ENCODE assay signal across 11 mouse cellular contexts in genomic region chr10:128424604-128425003, GRCm38 (mm10). TPM values are rescaled to one million over a fixed set of nuclear protein-coding genes. Genes with fewer than 3 reads are reported as not detected.
DNase-seq lines count a peak whose midpoint lies in the region; ATAC-seq and TF ChIP-seq lines count a peak whose summit lies in the region.
"Had no signal": no experiment of that assay in that cellular context is flagged by ENCODE, and none has a peak within 500 bp of the region (broad histone marks: within the 10 kb centered on the region; RNA-seq: fewer than 3 reads in every experiment).

No protein-coding gene starts in this region.

- no peak for ATAC-seq in lung, postnatal 0 days
- peak; percentile 95 for ATAC-seq in inflammation-experienced regulatory T-cells, adult 6 months

- H3K27me3 ChIP-seq in lung, postnatal 0 days (replicated peaks; ENCODE audit: insufficient read depth, low read length), result no peaks in the 10 kb centered on the region
- H3K27me3 ChIP-seq: embryonic facial prominence, embryonic 12.5 days had no signal

- H3K4me2 ChIP-seq in lung, postnatal 0 days (replicated peaks; ENCODE audit: low read depth, low read length), result no peak overlapping the region
- H3K4me2 ChIP-seq: embryonic facial prominence, embryonic 12.5 days had no signal

- no peak for TF ChIP-seq EP300 in lung, postnatal 0 days (IDR thresholded peaks at IDR 0.05)

- 28% methylated on average over 7 of the region's 7 CpGs for WGBS in lung, postnatal 0 days

- peaks cover 5% of the 10 kb centered on the region; the same call in 1 of the 2 replicates for H3K36me3 ChIP-seq in lung, postnatal 0 days (ENCODE audit: insufficient read depth, low read length)

- H3K27ac ChIP-seq in lung, postnatal 0 days (ENCODE audit: low read length), result no peak overlapping the region
- H3K27ac ChIP-seq: embryonic facial prominence, embryonic 12.5 days; left cerebral cortex, adult 2 months had no signal

- no peaks in the 10 kb centered on the region for H3K4me1 ChIP-seq in lung, postnatal 0 days (ENCODE audit: insufficient read depth, low read depth, low read length)
- H3K4me1 ChIP-seq: embryonic facial prominence, embryonic 12.5 days had no signal

- no peaks in the 10 kb centered on the region for H3K9me3 ChIP-seq in lung, postnatal 0 days (ENCODE audit: low read length)
- H3K9me3 ChIP-seq: embryonic facial prominence, embryonic 12.5 days had no signal

- H3K9ac ChIP-seq in lung, postnatal 0 days (replicated peaks; ENCODE audit: low read depth), result no peak overlapping the region
- H3K9ac ChIP-seq: embryonic facial prominence, embryonic 12.5 days had no signal

- peak; percentile 18 for DNase-seq in embryo, embryonic 10 days (ENCODE audit: low spot score)
- DNase-seq in embryo, embryonic 11 days, result no peak
- peak; percentile 21 for DNase-seq in lung, postnatal 25 days (ENCODE audit: low spot score)
- DNase-seq in lung, postnatal 0 days (ENCODE audit: low spot score), result no peak
- DNase-seq in thymus, postnatal 0 days (ENCODE audit: low spot score), result peak; percentile 72
- DNase-seq in Muller cell, postnatal 12 days (ENCODE audit: inconsistent ontology term), result no peak
- no peak for DNase-seq in gastrocnemius, adult 18-20 months (ENCODE audit: low spot score)

- no peak for TF ChIP-seq CTCF in lung, postnatal 0 days (IDR thresholded peaks at IDR 0.05)

- H3K4me3 ChIP-seq in lung, postnatal 0 days (ENCODE audit: low read depth, low read length), result no peak overlapping the region
- H3K4me3 ChIP-seq: embryonic facial prominence, embryonic 12.5 days; left cerebral cortex, adult 2 months had no signal

RNA-seq across cellular contexts. Expression of gene Rnf41, which starts 13.1 kb away (rescaled TPM):
- 31.3 and 32.2 TPM in 2 replicates for polyA plus RNA-seq in lung, postnatal 0 days (2015; fragmentation: Nextera tagmentation; extraction: Ambion mirVana)
- polyA plus RNA-seq in inflammation-experienced regulatory T-cells, adult 6 months (2017; shearing (Covaris generic)), result 10 to 100 TPM; 25.2 to 42.2 (median 37.9) TPM
- 30.0 and 31.7 TPM in 2 replicates for polyA plus RNA-seq in thymus, postnatal 0 days (2015; fragmentation: Nextera tagmentation; extraction: Ambion mirVana)
- total RNA-seq in gastrocnemius, adult 18-20 months (2021), result 10 to 100 TPM; 12.7 to 13.2 TPM

RNA-seq across cellular contexts. Expression of gene Nabp2, which starts 13.3 kb away (rescaled TPM):
- polyA plus RNA-seq in lung, postnatal 0 days (2015; fragmentation: Nextera tagmentation; extraction: Ambion mirVana), result 48.6 and 54.7 TPM in 2 replicates
- polyA plus RNA-seq in inflammation-experienced regulatory T-cells, adult 6 months (2017; shearing (Covaris generic)), result 10 to 100 TPM; 68.8 to 87.0 (median 73.8) TPM
- 59.0 and 68.0 TPM in 2 replicates for polyA plus RNA-seq in thymus, postnatal 0 days (2015; fragmentation: Nextera tagmentation; extraction: Ambion mirVana)
- 10 to 100 TPM; 61.0 to 65.2 TPM for total RNA-seq in gastrocnemius, adult 18-20 months (2021)

RNA-seq across cellular contexts. Expression of gene Slc39a5, which starts 23.6 kb away (rescaled TPM):
- 0.15 TPM in 1 of 2 replicates, not detected in the other for polyA plus RNA-seq in lung, postnatal 0 days (2015; fragmentation: Nextera tagmentation; extraction: Ambion mirVana)
- polyA plus RNA-seq in inflammation-experienced regulatory T-cells, adult 6 months (2017; shearing (Covaris generic)), result not detected
- 0.38 and 0.44 TPM in 2 replicates for polyA plus RNA-seq in thymus, postnatal 0 days (2015; fragmentation: Nextera tagmentation; extraction: Ambion mirVana)
- not detected for total RNA-seq in gastrocnemius, adult 18-20 months (2021)
- total RNA-seq: heart, postnatal 10 days; left cerebral cortex, adult 2 months had no signal
- polyA plus RNA-seq: embryonic facial prominence, embryonic 12.5 days had no signal

RNA-seq across cellular contexts. Expression of gene Smarcc2, which starts 34.4 kb away (rescaled TPM):
- polyA plus RNA-seq in lung, postnatal 0 days (2015; fragmentation: Nextera tagmentation; extraction: Ambion mirVana), result 28.9 and 33.0 TPM in 2 replicates
- polyA plus RNA-seq in inflammation-experienced regulatory T-cells, adult 6 months (2017; shearing (Covaris generic)), result 10 to 100 TPM; 53.1 to 64.4 (median 57.2) TPM
- polyA plus RNA-seq in thymus, postnatal 0 days (2015; fragmentation: Nextera tagmentation; extraction: Ambion mirVana), result 37.2 and 41.7 TPM in 2 replicates
- 10 to 100 TPM; 44.1 to 49.5 TPM for total RNA-seq in gastrocnemius, adult 18-20 months (2021)

RNA-seq across cellular contexts. Expression of gene Ankrd52, which starts 47.7 kb away (rescaled TPM):
- 4.2 and 4.9 TPM in 2 replicates for polyA plus RNA-seq in lung, postnatal 0 days (2015; fragmentation: Nextera tagmentation; extraction: Ambion mirVana)
- 1 to 10 TPM; 1.7 to 6.7 (median 3.6) TPM for polyA plus RNA-seq in inflammation-experienced regulatory T-cells, adult 6 months (2017; shearing (Covaris generic))
- 7.4 and 9.9 TPM in 2 replicates for polyA plus RNA-seq in thymus, postnatal 0 days (2015; fragmentation: Nextera tagmentation; extraction: Ambion mirVana)
- 10 to 100 TPM; 44.5 to 47.0 TPM for total RNA-seq in gastrocnemius, adult 18-20 months (2021)

Comparison
In these comparisons a context has a peak if more than half of its experiments do, and no peak if none do; other contexts are left out.
1. DNase-seq: peak in embryo, embryonic 10 days (single experiment), lung, postnatal 25 days (single experiment) and thymus, postnatal 0 days (single experiment); none in embryo, embryonic 11 days (single experiment), lung, postnatal 0 days (single experiment), Muller cell, postnatal 12 days (single experiment) and gastrocnemius, adult 18-20 months (single experiment).